Mouse (Mus musculus) mouse embryonic stem cell (cell line): Measurements from ENCODE around the gene Atp5d.

Source experiments
- in situ Hi-C, 2 experiments: fragments of 300-500 bp; cut with MboI; formaldehyde crosslinking; loops; 1 replicate in 1 of 2; 3 replicates in 1 of 2; pipeline ENCODE4 v1.14.3; 2019 to 2020; ENCODE audit warnings: low sequenced_read_pairs in 2 of 2, low pct_unique_long_range_greater_than_20kb in 1 of 2, mixed read lengths in 1 of 2; ENCODE audit not compliant: unreplicated experiment in 1 of 2

The Atp5d gene

DNA sequence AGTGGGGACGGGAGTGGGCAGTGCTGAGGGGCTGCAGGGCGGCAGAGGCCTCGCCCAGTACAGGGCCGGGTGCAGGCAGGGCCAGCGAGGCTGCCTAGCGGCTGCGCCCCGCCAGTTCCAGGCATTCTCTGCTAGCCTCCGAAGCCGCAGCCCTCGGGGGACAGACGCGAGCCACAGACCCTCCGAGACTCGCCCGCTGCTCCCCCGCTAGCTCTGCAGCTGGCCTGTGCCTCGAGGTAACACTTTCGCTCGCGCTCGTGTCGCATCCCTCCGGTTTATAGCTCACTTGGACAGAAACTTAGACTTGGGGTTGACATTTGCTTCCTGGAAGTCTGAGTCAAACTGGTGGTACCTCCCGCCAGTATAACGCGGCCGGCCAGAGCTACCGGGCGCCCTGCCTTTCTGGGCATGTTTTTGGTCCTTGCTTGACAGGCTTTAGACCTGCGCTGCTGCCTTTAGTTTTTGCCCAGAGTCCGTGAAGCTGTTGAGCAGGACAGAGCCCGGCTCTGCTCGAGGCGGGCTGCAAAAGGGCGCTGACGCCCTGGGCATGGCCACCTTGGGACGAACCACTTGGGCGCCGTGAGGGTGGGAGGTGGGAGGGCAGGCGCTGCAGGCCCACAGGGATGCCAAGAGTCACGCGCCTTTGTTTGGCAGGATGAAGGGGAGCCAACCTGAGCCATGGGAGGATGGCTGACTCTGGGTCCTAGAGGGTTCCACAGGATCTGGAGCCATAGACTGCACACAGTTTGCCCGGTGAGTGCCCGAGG lies 33.5 kb downstream of the Atp5d start:
- in situ Hi-C loops: no loop called here

- in situ Hi-C loops: no loop called here
Observed at GRCm38 (mm10) chr10:80172527-80173292, 34.3 kb downstream of the Atp5d start, which contains the start of gene 1600002K03Rik. Gene 1600002K03Rik, plus strand, starts transcription at chr10:80172944.

GRCm38 (mm10) chr10:80173358-80173757 lies 34.9 kb downstream of the Atp5d start:
- in situ Hi-C loops: no loop called here

DNA sequence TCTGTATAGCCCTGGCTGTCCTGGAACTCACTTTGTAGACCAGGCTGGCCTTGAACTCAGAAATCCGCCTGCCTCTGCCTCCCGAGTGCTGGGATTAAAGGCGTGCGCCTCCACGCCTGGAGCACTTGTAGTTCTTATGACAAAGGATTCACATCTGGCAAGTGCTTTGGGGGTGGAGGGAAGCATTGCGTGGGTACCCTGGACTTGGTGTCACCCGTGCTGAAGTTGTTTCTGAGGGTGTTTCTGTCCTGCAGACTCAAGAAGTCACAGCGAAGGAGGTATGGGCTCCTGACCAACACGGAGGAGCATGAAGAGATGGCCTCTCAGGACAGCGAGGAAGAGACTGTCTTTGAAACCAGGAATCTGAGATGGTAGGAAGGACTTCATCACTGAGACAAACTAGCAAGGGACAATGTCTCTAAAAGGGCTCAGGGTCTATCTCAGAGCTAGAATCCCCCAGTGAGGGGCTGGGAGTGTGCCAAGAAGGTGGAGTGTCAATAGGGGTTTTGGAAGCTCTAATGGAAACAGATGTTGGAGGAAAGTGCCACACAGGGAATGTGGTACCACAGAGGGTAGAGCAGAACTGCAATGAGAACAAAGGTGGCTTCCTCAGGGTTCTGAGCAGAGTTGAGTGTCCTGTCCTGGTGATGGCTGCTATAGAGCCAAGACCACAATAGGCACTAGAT lies 35.7 kb downstream of the Atp5d start:
- in situ Hi-C loops: no loop called here

DNA sequence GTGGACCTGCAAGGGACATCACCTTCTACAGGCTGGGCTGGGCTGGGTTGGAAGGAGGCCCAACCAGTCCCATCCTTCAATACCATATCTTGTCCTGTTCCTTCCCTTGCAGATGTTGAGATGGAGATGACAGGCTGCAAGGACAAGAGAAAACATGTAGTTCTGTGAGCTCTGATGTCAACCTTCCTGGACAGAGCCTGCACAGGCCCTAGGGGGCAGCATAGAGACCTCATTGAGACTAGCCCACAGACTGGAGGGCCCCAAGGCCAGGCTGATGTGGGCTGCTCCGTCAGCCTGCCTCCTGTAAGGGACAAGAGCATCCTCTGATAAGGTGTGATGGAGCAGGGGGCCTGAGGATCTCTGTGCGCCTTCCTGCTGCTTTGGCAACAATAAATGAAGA lies 36.3 kb downstream of the Atp5d start:
- in situ Hi-C loops: loop anchor here (5.0 to 25.0 kb wide), 2 partner anchors 73 to 188 kb away; partner anchors contain the start of genes Ndufs7 (in 2 of the 2) and Plk5 (in 1 of the 2)

DNA sequence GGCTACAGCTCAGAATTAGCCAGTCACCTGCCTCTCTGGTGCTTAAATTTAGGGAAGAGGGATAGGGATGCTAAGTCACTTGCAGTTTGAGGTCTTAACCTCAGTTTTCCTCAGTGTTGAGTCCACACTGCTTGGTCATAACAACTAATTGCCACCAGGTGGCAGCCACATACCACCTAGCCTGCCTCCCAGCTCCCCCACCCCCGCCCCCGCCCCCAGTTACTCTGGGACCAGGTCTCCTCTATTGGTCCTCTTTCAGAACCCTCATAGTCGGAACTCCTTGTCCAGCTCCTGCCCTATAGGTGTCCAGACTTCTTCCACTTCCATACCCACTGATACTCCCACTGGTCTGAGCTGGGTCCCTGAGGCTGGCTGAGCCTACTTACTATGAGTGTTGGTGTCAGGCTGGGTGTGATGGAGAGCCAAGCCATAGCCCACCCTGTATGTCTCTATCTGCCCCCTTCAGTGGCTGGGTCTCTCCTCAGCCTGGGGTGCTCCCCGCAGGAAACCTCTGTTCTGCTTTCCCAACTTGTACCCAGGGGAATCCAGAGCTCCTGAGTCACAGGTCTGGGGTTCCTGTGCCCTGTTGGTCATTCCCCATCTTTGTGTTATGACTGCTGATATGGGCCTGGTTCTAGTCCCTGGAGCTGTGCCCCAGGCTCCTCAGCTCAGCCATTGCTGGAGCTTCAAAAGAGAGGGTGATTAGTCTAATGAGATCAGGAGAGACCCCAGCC lies 37.3 kb downstream of the Atp5d start:
- in situ Hi-C loops: loop anchor here (5.0 to 25.0 kb wide), 2 partner anchors 72 to 187 kb away; partner anchors contain the start of genes Ndufs7 (in 2 of the 2) and Plk5 (in 1 of the 2)

DNA sequence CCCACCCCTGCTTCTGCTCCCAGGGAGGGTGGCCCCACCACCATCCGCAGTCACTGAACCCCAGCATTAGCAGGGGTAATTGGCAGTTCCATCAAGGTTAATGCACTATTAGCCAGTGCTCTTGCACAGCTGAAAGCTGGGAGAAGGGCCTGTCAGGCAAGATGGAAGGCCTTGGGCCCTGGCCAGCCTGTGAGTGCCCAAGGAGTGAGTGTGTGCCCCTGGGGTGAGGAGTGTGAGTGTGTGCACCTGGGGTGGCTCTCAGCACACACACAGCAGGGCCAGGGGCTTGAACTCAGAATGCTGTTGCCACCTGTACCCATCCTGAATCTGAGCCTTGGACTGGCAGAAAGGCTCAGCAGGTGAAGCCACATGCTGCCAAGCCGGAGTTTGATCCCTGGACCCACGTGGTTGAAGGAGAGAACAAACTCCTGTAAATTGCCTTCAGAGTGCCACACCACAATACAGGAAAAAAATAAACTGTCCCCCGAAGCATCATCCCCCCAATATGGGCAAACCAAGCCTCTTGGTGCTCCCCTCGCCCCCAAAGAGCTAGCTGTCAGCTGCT lies 37.9 kb downstream of the Atp5d start:
- in situ Hi-C loops: loop anchor here (5.0 to 25.0 kb wide), 2 partner anchors 71 to 186 kb away; partner anchors contain the start of genes Ndufs7 (in 2 of the 2) and Plk5 (in 1 of the 2)

DNA sequence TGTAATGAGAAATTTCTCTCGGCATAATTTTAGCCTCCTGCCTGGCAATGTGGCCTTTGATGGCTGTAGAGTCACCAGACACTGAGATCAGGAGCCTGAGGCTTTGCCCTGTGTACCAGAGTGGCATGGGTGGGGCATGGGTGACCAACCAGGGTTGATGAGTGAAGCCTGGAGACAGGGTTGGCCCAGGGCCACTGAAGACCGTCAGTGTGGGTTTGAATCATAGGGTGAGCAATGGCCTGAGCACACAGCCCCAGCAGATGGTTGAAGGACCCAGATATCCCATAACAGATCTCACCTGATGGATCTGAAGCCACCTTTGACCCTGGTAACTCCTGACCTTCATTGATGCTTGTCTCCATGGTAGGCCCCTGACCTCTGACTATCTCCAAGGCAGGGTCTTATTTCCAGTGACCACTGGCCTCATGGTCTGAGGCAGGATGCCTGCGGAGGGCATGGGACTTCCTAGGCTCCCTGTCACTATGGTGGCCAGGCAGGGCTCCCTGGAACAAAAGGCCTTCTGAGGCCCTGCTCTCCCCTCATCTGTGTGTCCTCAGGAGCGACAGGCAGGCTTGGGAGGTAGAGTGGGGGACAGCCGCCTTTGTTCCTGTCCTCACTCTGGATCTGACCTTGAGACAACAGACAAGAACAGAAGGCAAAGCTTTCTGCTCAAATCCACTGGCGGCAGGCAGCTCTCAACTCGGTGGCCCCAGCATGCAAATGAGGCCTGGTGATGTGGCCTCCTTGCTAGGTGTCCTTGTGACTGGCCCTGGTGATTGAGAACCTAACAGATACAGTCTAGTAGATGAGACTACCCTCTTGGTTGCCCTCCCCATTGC lies 39.2 kb downstream of the Atp5d start:
- in situ Hi-C loops: loop anchor here (5.0 to 25.0 kb wide), 2 partner anchors 70 to 185 kb away; partner anchors contain the start of genes Ndufs7 (in 2 of the 2) and Plk5 (in 1 of the 2)

DNA sequence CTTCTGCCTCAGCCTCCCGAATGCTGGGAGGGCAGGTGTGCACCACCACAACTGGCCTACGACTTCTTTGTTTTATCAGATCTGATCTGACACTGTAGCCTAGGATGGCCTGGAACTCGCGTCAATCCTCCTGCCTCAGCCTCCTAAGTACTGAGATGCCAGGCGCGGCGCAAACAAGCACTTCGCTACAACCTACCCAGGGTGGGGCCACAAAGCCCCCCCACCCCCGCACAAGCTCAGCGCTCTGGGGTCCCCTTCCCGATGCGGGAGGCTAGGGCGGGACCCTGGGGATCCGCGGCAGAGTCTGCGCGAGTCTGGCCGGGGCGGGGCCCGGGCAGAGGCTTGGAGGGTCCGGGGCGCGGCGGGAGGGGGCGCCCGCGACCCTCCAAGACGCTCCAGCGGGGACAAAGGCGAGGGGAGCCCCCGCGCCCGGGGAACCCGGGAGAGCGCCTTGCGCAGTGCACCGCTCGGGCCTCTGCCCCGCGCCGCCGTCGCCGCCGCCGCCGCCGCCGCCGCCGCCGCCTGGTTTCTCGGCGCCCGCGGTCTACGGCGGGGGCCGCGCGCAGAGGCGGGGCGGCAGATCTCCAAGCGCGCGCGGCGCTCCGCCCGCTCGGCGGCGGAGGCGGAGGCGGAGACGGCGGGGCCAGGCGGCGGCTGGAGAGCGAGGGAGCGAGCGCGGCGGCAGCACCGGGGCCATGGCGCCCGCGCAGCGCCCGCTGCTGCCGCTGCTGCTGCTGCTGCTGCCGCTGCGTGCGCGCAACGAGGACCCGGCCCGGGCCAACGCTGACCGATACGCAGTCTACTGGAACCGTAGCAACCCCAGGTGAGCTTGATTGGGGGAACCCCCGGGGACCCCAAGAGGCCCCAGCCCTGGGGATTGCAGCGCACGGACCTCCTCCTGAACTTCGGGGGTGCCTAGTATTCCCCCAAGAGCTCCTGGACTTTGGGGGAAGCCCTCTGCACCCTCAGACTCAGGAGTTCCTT lies 40.9 kb downstream of the Atp5d start, which contains the start of gene Efna2:
Gene Efna2 (plus strand): TSS at position 415 of the 984 bp plus-strand sequence.
- in situ Hi-C loops: loop anchor here (5.0 to 25.0 kb wide), 2 partner anchors 68 to 183 kb away; partner anchors contain the start of genes Ndufs7 (in 2 of the 2) and Plk5 (in 1 of the 2)

GRCm38 (mm10) chr10:80180288-80180687 lies 41.9 kb downstream of the Atp5d start:
- in situ Hi-C loops: loop anchor here in 1 of 2 experiments (25.0 kb wide), 1 partner anchor 182 kb away; the partner anchor contains the start of gene Plk5

DNA sequence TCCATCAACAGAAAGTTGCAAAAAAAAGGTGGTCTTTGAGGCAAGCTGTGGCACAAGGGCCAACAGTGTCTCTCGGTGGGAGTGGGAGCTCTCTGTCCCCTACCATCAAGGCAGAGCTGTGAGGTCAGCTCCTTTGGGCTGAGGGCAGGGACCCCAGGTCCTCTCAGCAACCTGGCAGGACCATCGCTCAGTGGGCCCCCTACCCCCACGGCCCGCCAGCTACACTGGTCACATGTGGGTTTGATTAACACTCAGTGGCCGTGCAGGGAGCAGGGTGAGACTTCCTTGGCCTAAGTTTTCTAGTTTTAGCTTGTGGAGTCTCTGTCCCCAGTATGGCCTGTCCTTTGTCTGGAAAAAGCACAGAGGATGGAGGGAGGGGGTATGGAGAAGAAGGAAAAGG lies 42.4 kb downstream of the Atp5d start:
- in situ Hi-C loops: loop anchor here in 1 of 2 experiments (25.0 kb wide), 1 partner anchor 181 kb away; the partner anchor contains the start of gene Plk5

DNA sequence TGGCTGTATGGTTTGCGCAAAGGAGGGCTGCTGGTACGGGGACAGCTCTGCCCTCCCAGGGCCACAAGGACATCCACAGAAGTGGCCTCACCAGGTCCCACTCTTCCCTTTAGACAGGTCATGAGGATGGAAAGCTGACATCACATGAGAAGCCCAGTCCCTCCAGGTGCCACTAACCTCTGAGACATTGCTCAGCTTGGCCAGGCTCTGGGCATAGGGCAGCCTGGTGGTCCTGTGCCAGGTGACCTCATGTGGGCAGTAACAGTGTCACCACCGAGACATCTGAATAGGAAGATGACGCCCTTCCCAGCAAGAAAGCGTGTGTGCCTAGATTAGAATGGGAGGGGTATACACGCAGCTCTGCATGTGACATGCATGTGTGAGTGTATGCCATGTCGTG lies 44.1 kb downstream of the Atp5d start:
- in situ Hi-C loops: loop anchor here in 1 of 2 experiments (25.0 kb wide), 1 partner anchor 180 kb away; the partner anchor contains the start of gene Plk5

GRCm38 (mm10) chr10:80186649-80187048 lies 48.2 kb downstream of the Atp5d start:
- in situ Hi-C loops: loop anchor here in 1 of 2 experiments (25.0 kb wide), 1 partner anchor 176 kb away; the partner anchor contains the start of gene Plk5

DNA sequence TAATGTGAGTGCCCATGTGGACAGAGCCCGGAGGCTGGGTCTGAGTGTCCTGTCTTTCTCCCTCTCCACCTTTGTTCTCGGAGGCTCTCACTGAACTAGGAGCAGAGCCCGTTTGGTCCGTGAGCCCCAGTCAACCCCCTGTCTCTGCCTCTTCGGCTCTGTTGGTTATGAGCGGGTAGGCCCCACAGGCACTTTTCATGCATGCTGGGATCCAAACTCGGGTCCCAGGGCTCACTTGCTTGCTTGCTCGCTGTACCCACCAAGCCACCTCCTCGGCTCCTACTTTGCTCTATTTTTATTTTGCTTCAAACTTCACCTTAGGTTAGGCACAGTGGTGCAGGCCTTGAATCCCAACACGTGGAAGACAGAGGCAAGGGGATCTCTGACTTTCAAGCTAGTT lies 49.3 kb downstream of the Atp5d start:
- in situ Hi-C loops: loop anchor here in 1 of 2 experiments (25.0 kb wide), 1 partner anchor 175 kb away; the partner anchor contains the start of gene Plk5

GRCm38 (mm10) chr10:80188453-80189024 lies 50.1 kb downstream of the Atp5d start:
- in situ Hi-C loops: loop anchor here in 1 of 2 experiments (25.0 kb wide), 1 partner anchor 174 kb away; the partner anchor contains the start of gene Plk5
